Mouse (Mus musculus) A20 (cell line): ENCODE measurements at regions not wholly inside any gene's neighbourhood (a gene's known extent, or its start where the extent isn't known, plus 50 kb on each side); places are given as distances from the start of the nearest gene placed in this dataset.
"Not testable (repeated sequence)": the region's sequence is repeated elsewhere in the genome, so short reads cannot be mapped to it uniquely, and the experiment has no call there.

Experiments used
- DNase-seq: peaks from one replicate; pipeline ENCODE4 v3.0.0-alpha.2; 2011; ENCODE audit warnings: low read depth, low spot score

- no peak for DNase-seq
These were observed 824.2 kb upstream of the Sox9 start for GRCm38 (mm10) chr11:111957721-111958287.

- DNase-seq: no peak
These were observed 820.8 kb upstream of the Sox9 start for GRCm38 (mm10) chr11:111961047-111961837.

- DNase-seq: no peak
These were observed 820.2 kb upstream of the Sox9 start for GRCm38 (mm10) chr11:111961846-111962245.

- no peak for DNase-seq
These were observed 818.0 kb upstream of the Sox9 start for GRCm38 (mm10) chr11:111964066-111964465.

- DNase-seq: no peak
These were observed 815.6 kb upstream of the Sox9 start for GRCm38 (mm10) chr11:111966401-111966800.

GRCm38 (mm10) chr11:111971001-111971400 is 811.0 kb upstream of the Sox9 start:
- no peak for DNase-seq

- no peak for DNase-seq
These were observed 803.4 kb upstream of the Sox9 start for GRCm38 (mm10) chr11:111978667-111979066.

- no peak for DNase-seq
These were observed 785.6 kb upstream of the Sox9 start for GRCm38 (mm10) chr11:111996395-111996794.

GRCm38 (mm10) chr11:112010848-112011247 is 771.2 kb upstream of the Sox9 start:
- not testable (repeated sequence) for DNase-seq

GRCm38 (mm10) chr11:112017906-112018305 is 764.1 kb upstream of the Sox9 start:
- no peak for DNase-seq

GRCm38 (mm10) chr11:112028031-112028430 is 754.0 kb upstream of the Sox9 start:
- no peak for DNase-seq

GRCm38 (mm10) chr11:112038741-112039140 is 743.3 kb upstream of the Sox9 start:
- no peak for DNase-seq

- DNase-seq: no peak
These were observed 737.6 kb upstream of the Sox9 start for GRCm38 (mm10) chr11:112044455-112044854.

GRCm38 (mm10) chr11:112045353-112045752 is 736.7 kb upstream of the Sox9 start:
- no peak for DNase-seq

- DNase-seq: no peak
These were observed 731.7 kb upstream of the Sox9 start for GRCm38 (mm10) chr11:112050362-112050761.

- no peak for DNase-seq
These were observed 726.4 kb upstream of the Sox9 start for GRCm38 (mm10) chr11:112055591-112055990.

- DNase-seq: peak; percentile 2
These were observed 714.8 kb upstream of the Sox9 start for GRCm38 (mm10) chr11:112067176-112067575.

GRCm38 (mm10) chr11:112068821-112069220 is 713.2 kb upstream of the Sox9 start:
- no peak for DNase-seq

GRCm38 (mm10) chr11:112071571-112071970 is 710.5 kb upstream of the Sox9 start:
- no peak for DNase-seq

- DNase-seq: no peak
These were observed 700.6 kb upstream of the Sox9 start for GRCm38 (mm10) chr11:112081386-112081785.

- DNase-seq: no peak
These were observed 699.0 kb upstream of the Sox9 start for GRCm38 (mm10) chr11:112083019-112083418.

GRCm38 (mm10) chr11:112092168-112092567 is 689.9 kb upstream of the Sox9 start:
- no peak for DNase-seq

- no peak for DNase-seq
These were observed 687.0 kb upstream of the Sox9 start for GRCm38 (mm10) chr11:112095009-112095408.
